Mouse (Mus musculus) testis, adult 2 months (tissue): ENCODE results near the gene Oxct2a.
"Not testable (repeated sequence)": the region's sequence is repeated elsewhere in the genome, so short reads cannot be mapped to it uniquely, and the experiment has no call there.

Experiments
- CTCF ChIP-seq: fragments of 200-500 bp; IDR thresholded peaks from 2 replicates; pipeline ENCODE4 v1.5.1; 2012; ENCODE audit warnings: low read depth, mild to moderate bottlenecking, inconsistent platforms, low read length, moderate library complexity; ENCODE audit not compliant: control insufficient read depth, insufficient read depth, insufficient replicate concordance
- POLR2A ChIP-seq: fragments of 200-500 bp; IDR thresholded peaks from 2 replicates; pipeline ENCODE4 v1.6.1; 2012; ENCODE audit warnings: low read depth, mild to moderate bottlenecking, inconsistent platforms, low read length, moderate library complexity; ENCODE audit not compliant: control insufficient read depth

- TF ChIP-seq POLR2A, CTCF: not testable (repeated sequence)
These were observed 28.4 kb downstream of the Oxct2a start for GRCm38 (mm10) chr4:123295026-123295425.
